Mouse (Mus musculus) adrenal gland, postnatal 0 days (tissue): ENCODE measurements around the gene Ttc30a2. TPM values are rescaled to one million over a fixed set of nuclear protein-coding genes. Genes with fewer than 3 reads are reported as not detected.

ENCODE experiments used
- polyA plus RNA-seq: library from polyadenylated mRNA; unstranded; fragments of >200 nt; fragmentation: Nextera tagmentation; extraction: Ambion mirVana; gene quantifications from 2 replicates; pipeline ENCODE4 v1.2.1, GENCODE M21; 2015

Ttc30a2 gene
- 0.24 and 0.68 TPM in 2 replicates for polyA plus RNA-seq

DNA sequence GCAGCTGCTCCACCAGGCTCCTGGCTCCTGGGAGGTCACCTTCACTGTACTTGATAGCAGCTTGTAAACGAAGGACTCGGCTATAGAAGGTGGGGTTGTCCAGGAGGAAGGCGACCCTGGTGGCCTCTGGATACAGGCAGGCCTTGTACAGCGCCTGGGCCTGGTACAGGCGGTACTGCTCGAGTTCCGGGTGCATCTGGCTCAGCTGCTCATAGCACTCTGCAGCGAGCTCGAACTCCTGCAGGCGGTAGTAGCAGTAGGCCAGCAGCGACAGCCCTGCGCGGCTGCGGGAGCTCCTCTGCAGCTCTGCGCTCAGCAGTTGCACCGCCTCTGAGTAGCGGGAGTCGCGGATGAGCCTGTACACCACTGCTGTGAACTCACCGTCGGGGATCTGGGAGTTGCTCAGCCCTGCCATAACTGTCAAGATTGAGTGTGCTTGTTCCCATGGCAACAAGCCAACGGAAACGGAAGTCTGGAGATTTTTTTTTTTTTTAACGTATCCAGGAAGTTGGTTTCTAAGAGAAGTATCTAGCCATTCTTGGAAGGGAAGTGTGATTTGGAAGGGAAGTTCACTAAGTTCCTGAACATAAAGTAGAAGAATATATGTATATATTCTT, at the start of gene Ttc30a2:
Gene Ttc30a2 (minus strand): TSS at position 419 of the 617 bp plus-strand sequence.

DNA sequence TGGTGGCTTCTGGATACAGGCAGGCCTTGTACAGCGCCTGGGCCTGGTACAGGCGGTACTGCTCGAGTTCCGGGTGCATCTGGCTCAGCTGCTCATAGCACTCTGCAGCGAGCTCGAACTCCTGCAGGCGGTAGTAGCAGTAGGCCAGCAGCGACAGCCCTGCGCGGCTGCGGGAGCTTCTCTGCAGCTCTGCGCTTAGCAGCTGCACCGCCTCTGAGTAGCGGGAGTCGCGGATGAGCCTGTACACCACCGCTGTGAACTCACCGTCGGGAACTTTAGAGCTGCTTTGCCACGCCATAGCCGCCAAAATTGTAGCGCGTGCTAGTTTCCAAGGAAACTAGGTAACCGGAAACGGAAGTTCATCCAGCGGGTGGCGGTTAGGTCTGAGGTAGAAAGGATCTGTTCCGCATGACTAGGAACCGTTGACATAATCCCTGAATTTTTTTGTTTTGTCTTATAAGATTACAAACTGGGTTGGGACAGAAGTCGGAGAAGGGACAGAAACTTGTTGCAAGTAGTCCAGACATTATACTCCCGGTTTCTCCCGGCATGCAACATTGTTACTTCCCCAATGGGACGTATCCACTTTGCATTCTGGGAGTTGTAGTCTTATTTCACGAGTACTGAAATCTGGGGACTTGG, 3.6 kb upstream of the Ttc30a2 start, which contains the start of gene Ttc30a1:
Gene Ttc30a1 (minus strand): TSS at position 528 of the 642 bp plus-strand sequence.

DNA sequence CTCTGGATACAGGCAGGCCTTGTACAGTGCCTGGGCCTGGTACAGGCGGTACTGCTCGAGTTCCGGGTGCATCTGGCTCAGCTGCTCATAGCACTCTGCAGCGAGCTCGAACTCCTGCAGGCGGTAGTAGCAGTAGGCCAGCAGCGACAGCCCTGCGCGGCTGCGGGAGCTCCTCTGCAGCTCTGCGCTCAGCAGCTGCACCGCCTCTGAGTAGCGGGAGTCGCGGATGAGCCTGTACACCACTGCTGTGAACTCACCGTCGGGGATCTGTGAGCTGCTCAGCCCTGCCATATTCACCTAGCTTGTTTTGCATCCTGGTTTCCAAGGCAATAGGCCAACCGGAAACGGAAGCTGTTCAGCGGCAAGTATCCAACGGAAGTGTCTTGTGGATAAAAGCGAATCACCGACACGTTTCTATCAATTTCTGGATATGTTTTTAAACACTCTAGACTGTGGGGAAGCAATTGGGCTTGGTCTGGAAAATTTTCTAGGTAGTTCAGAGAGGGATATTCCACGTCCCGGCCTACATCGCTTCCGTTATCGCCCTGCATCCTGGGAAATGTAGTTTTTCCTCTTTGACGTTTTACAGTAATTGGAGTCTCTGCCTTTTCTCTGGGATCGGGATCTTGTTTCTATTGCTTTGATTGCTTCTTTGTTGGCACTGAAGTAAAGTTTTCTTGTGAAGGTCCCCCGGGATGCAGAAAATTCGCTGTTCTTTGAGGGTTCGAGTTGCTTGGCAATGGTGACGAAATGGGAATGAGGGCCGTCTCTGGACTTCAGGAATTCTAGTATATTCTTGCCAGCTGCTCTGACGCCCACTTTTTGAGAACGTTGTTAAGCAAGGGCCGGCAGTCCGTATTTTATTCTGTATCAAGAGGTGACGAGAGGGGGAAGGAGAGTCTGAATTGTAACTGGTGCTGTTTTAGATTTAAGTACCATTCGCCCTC, 39.6 kb downstream of the Ttc30a2 start, which contains the start of gene Ttc30b:
Gene Ttc30b (minus strand): TSS at position 469 of the 947 bp plus-strand sequence.

Other genes starting within 250 kb of the Ttc30a2 start
- 8.0 and 12.8 TPM in 2 replicates for gene Agps, start 146.0 kb downstream of the Ttc30a2 start, polyA plus RNA-seq
- gene Ttc30b, start 39.6 kb downstream of the Ttc30a2 start, polyA plus RNA-seq = 15.6 and 27.4 TPM in 2 replicates
- gene Ttc30a1, start 3.8 kb upstream of the Ttc30a2 start, polyA plus RNA-seq = 2.8 and 3.4 TPM in 2 replicates